Mouse (Mus musculus): ENCODE measurements at regions not wholly inside any gene's neighbourhood (a gene's known extent, or its start where the extent isn't known, plus 50 kb on each side); places are given as distances from the start of the nearest gene placed in this dataset.
"Not testable (repeated sequence)": the region's sequence is repeated elsewhere in the genome, so short reads cannot be mapped to it uniquely, and the experiment has no call there.

GRCm38 (mm10) chr16:8914183-8914582, 84.3 kb downstream of the 1810013L24Rik start:
- not testable (repeated sequence) for DNase-seq

- no peak for DNase-seq
These were observed 86.2 kb downstream of the 1810013L24Rik start for GRCm38 (mm10) chr16:8916091-8916490.

DNA sequence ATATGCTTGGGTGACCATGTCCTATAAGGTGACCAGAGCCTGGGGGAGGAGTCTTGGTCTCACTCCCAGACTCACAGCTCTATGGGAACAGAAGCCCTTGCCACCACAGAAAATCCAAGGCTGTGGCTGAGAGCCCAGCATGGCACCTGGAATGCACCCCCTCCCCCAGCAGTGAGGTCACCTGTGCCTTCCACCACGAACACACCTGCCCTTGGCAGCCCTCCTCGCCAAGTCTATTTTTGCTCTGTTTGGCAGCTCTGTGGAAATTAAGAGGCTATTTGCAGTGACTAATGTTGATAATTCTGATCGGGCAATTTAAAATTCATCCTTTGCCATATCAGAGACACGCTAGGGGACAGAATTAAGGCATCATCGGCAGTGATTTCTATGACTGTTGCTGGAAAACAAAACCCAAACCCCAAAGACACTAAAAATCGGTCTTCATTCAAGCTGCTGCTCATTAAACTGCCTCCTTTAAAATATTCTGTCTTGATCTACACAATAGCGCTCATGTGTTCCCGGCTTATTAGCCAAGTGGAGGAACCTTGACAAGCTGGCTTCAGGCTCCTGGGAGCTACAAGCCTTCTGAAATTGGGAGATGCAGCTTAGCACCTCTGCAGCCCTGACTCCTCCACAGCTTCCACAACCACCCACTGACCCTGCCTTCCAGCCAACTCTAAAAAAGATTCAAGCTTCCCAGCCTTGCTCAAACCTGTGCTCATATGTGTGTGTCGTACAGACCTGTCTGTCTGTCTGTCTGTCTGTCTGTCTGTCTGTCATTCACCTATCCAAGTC, 89.0 kb downstream of the 1810013L24Rik start:
- DNase-seq, result no peak

DNA sequence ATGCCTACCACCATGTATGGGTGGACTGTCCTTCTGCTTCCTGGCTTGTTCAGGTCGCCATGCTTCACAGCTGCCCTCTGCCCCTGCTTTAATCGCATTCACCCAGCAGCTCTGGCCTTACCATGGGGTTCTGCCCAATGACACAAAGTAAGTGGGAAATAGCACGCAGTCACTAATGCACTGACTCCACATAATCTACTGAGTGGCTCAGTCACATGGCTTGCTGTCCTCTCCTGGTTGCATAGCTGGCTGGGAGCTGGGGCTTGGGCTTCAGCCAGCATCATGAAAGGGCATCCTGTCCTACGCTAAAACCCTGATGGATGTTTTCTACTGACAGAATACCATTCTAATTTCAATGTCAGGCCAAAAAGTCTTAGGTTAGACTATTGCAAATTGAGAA, 94.8 kb downstream of the 1810013L24Rik start:
- DNase-seq, result no peak

GRCm38 (mm10) chr16:8931961-8932360, 102.1 kb downstream of the 1810013L24Rik start:
- DNase-seq, result no peak

DNA sequence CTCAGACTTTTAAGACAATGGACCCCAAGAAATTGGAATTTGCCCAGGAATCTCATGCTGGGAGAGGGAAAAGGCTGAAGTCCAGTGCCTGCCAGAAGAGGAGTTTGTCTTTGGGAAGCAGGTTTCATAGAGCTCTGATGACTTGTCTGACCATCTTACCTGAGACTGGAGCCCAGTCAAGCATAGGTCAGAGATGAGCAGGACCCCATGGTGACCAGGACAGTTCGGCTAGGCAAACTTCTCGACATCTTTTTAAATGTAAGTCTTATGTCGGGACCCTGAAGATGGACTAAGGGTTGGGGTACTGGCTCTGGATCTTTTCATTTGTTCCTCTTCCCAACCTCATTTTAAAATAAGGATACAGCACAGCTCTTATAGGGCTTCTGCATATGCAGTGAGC, 103.2 kb downstream of the 1810013L24Rik start:
- no peak for DNase-seq

- no peak for DNase-seq
These were observed 106.5 kb downstream of the 1810013L24Rik start for GRCm38 (mm10) chr16:8936446-8936845.

- peak; percentile 3 for DNase-seq
These were observed 108.6 kb downstream of the 1810013L24Rik start for GRCm38 (mm10) chr16:8938516-8938915.

- no peak for DNase-seq
These were observed 109.2 kb downstream of the 1810013L24Rik start for GRCm38 (mm10) chr16:8939136-8939535.

- no peak for DNase-seq
These were observed 114.7 kb downstream of the 1810013L24Rik start for GRCm38 (mm10) chr16:8944412-8945102.

DNA sequence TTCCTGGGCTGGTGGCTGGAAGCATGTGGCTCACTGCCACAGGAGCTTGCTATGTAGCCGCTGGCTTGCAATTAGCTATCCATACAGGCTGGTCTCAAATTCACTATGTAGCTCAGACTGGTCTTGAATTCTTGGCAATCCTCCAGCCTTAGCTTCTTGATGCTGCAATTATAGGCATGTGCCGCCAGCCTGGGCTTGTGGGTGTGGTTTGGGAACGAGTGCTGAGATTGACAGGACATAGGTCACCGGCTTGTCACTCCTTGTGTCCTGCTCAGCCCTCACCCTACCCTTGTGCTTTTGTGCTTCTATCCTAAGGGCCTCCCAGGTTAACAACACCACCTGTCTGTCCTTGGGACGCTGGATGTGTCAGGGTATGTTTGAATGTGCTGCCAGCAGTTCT, 117.9 kb downstream of the 1810013L24Rik start:
- DNase-seq, result no peak

GRCm38 (mm10) chr16:8951156-8951899, 121.4 kb downstream of the 1810013L24Rik start:
- no peak for DNase-seq

DNA sequence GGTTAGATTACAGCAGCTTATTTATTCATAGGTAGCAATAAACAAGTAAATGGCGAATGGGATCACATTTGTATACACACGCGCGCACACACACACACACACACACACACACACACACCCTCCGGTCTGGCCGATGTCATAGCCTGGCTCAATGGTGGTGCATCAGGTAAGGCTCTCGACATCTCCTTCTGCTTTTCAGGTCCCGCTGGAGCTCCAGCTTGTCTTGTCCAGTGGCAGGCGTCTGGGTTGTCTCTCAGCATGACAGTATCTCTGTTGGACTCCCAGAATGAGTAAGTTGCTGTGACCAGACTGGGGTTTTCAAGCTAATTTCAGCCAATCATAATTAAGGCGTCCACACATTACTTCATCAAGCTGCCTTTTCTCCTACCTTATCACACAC, 131.8 kb downstream of the 1810013L24Rik start:
- DNase-seq, result no peak

DNA sequence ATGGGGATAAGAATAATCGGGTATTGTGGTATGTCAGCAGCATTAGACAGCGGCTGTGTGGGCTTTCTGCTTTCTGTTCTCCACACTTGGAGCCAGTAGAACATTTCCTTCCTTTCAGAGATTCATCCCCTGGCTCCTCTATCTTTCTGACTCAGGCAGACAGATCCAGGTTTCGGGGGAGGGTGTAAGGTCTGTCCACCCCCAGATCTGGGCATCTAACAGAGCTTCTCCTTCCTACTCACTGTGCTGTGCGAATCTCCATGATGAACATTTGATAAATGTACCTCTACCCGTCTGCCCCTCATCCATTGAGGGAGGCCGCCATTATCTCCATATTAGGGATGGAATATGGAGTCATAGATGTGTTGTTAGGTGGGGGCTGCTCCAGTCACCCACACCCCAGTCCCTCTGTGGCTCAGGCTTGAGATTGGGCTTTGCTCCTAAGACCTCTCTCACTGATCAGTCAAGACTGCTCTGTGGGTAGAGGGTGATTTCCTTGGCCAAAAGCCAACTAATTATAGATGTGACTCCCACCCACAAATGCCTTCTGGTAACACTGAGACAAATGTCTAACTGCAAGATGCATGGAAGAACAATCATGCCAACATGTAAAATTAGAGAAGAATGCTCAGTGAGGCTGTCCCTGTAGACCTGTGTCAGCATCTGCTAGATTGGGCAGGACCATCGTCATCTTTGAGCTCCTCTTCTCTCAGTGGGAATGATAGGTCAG, 163.8 kb downstream of the 1810013L24Rik start:
- no peak for DNase-seq

DNA sequence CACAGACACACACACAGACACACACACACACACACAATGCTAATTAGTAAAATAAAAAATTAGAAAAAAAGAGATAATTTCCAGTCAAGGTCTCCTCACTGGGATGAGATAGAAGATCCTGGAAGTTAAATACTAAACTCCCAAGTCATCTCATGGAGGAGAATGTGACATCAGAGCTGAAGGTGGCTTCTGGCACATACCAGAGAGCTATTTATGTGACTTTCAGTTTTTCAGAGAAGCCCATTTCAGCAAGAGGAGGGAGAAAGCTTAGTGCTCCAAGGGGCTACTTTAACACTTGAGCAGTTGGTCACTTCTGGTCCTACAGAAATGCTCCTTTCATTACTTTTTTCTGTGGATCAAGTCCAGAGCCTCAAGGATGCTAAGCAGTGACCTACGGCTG, 164.6 kb downstream of the 1810013L24Rik start:
- DNase-seq, result no peak

- no peak for DNase-seq
These were observed 167.3 kb downstream of the 1810013L24Rik start for GRCm38 (mm10) chr16:8997250-8997649.

DNA sequence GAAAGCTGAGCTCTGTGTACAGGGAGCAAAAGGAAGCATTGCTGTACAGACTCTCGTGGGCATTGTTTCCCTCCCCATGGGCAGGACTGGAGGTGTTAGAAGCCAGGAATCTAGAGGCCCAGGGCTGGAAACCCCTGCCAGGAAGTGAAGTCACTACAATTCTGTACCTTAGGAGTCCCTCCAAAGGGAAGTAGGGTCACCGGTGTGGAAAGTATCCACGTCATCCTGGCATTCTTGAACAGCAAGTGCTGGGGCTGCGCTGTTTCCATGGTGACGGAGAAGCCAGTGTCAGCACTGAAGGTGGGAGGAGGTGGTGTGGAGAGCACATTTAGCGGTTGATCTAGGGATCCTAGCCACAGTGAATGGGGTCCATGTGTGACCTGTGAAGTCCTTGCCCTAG, 174.1 kb downstream of the 1810013L24Rik start:
- peak; percentile 9 for DNase-seq

DNA sequence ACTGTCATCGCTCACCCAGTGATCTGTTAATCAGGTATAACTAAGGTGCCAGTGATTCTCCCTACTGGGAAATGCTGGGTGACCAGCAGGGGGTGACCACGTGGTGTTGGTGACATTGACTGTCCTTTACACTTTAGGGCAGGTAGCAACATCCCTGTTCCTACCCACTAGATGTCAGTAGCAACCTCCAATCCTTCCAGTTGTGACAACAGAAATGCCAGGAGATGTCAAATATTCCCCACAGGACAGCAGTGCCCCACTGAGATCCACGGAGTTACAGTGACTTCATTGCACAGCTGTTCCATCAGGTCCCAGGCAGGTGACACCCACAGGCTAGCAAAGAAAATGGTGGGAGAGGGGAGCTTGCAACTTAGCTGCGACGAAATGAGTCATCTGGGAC, 176.0 kb downstream of the 1810013L24Rik start:
- no peak for DNase-seq

DNA sequence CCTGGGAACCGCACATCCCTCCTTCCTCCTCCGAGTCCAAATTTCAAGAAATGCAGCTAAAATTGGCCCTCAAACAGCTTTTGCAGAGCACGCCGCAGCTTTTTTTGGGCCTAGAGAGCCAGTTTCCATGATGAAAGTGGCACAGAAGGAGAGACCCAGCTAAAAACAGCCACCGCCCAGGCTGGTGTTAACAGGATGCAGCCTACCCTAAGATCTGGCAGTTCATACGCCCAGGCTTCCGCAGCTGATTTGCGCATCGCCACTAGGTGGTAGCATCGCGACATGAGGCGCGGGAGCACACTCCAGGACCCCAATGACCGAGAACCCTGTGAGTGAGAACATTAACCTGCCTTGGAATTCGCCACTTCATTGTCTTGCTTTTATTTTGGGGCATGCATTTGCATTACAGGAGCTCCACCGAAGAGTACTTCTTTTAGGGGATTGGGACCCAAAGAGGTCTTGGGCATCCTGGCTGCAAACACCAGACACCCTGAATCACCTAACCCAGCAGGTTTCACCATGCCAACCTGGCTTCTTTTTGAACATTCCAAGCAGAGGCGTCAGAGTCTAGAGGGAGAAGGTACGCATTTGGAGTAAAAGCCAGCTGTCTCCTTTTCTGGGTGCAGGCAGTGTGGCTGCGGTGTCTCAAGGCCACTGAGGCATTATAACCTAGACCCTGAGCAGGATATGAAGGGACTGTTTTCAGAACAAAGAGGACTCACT, 179.6 kb downstream of the 1810013L24Rik start:
- peak; percentile 84 for DNase-seq

- no peak for DNase-seq
These were observed 181.2 kb downstream of the 1810013L24Rik start for GRCm38 (mm10) chr16:9011077-9011476.

- no peak for DNase-seq
These were observed 181.8 kb downstream of the 1810013L24Rik start for GRCm38 (mm10) chr16:9011691-9012090.

Measured in lung, postnatal 10 days (tissue).